Mouse (Mus musculus): ENCODE results near the gene Atox1. TPM values are rescaled to one million over a fixed set of nuclear protein-coding genes. Genes with fewer than 3 reads are reported as not detected.

The Atox1 gene
- polyA plus RNA-seq, 1 experiment from 2014 or later, result 637 TPM

- 0 out of 2 replicates have a peak, but pooled peaks cover 3% of the 10 kb centered on the region for H3K4me1 ChIP-seq (replicated peaks; ENCODE audit: control insufficient read depth, insufficient read depth, low read length)
- WGBS, result 13% methylated on average over 16 of the region's 16 CpGs
- no peak for TF ChIP-seq CTCF (IDR thresholded peaks at IDR 0.05; ENCODE audit: low read depth)
- H3K27me3 ChIP-seq (replicated peaks; ENCODE audit: control insufficient read depth, insufficient read depth, low read length), result no peaks in the 10 kb centered on the region
- no peak overlapping the region for H3K4me3 ChIP-seq (ENCODE audit: low read depth, low read length)
- no peak overlapping the region for H3K9ac ChIP-seq (ENCODE audit: low read depth, low read length)
- H3K27ac ChIP-seq (ENCODE audit: low read depth, low read length), result peak overlapping the region; percentile 68
- H3K9me3 ChIP-seq (ENCODE audit: control insufficient read depth), result no peaks in the 10 kb centered on the region
- peak; percentile 77 for ATAC-seq
- no peaks in the 10 kb centered on the region for H3K36me3 ChIP-seq (ENCODE audit: control insufficient read depth, insufficient read depth)
- peak overlapping the region; percentile 35; the same call in 1 of the 2 replicates for H3K4me2 ChIP-seq (replicated peaks; ENCODE audit: low read depth)
Measured at GRCm38 (mm10) chr11:55428186-55429012, 32.6 kb downstream of the Atox1 start.

DNA sequence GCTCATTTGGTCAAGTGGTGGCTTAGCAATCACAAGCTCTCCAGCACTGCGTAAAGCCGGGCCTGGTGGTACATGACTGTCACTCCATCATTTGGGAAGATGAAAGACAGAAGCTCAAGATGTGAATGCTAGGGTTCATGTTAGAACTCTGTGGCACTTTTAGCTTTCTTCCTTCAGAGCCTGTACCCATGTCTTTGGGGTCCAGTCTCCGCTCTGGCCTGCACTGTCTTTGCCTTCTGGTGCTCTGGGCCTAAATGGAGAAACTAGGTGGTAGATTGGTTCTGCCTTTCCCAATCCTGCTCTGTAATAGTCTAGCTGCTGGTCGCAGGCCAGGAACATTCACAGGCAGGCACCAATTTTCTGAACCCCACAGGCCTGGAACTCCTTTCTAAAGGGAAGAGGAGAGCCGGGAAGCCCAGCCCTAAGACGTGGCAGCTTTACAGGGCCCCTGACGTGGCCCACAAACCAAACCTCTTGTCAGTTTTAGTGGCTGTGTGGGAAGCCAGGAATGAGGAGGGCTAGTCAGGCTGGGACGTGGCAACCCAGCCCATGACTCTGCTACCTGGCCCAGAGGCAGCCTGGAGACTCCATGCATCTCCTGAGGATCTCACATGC lies 36.2 kb downstream of the Atox1 start:
- no peak overlapping the region for H3K9ac ChIP-seq (ENCODE audit: low read depth, low read length)
- H3K4me1 ChIP-seq (replicated peaks; ENCODE audit: control insufficient read depth, insufficient read depth, low read length), result 0 out of 2 replicates have a peak, but pooled peaks cover 3% of the 10 kb centered on the region
- H3K4me2 ChIP-seq (replicated peaks; ENCODE audit: low read depth), result no peak overlapping the region
- 83% methylated on average over 8 of the region's 8 CpGs for WGBS
- H3K27me3 ChIP-seq (replicated peaks; ENCODE audit: control insufficient read depth, insufficient read depth, low read length), result no peaks in the 10 kb centered on the region
- H3K4me3 ChIP-seq (ENCODE audit: low read depth, low read length), result no peak overlapping the region
- ATAC-seq, result no peak
- H3K36me3 ChIP-seq (ENCODE audit: control insufficient read depth, insufficient read depth), result no peaks in the 10 kb centered on the region
- no peaks in the 10 kb centered on the region for H3K9me3 ChIP-seq (ENCODE audit: control insufficient read depth)
- TF ChIP-seq CTCF (IDR thresholded peaks at IDR 0.05; ENCODE audit: low read depth), result no peak
- no peak overlapping the region for H3K27ac ChIP-seq (ENCODE audit: low read depth, low read length)

DNA sequence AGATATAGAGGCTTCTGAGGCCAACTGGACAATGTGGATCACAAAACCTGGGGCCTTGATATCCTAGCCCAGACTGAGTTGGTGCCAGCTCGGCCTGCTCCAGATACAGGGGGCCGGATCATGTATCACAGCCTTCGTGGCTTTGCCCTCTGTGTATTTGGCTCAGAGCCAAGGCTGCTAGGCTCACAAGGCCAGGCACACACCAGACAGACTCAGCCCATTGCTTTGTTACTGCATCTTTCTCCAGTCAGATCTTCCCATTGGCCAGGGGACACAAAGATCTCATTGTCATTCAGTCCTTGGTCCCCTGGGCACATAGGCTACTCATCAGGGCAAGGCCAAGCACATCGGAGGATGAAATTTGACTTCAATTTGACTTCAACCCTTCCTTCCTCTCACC lies 37.3 kb downstream of the Atox1 start:
- no peak overlapping the region for H3K27ac ChIP-seq (ENCODE audit: low read depth, low read length)
- no peak overlapping the region for H3K4me2 ChIP-seq (replicated peaks; ENCODE audit: low read depth)

GRCm38 (mm10) chr11:55422978-55423377 lies 38.1 kb downstream of the Atox1 start, which contains the start of gene Sparc:
Gene Sparc, minus strand, starts transcription at chr11:55423183.
- H3K9me3 ChIP-seq (ENCODE audit: control insufficient read depth), result no peaks in the 10 kb centered on the region
- H3K27ac ChIP-seq (ENCODE audit: low read depth, low read length), result no peak within 1 kb of the TSS
- 0 out of 2 replicates have a peak, but pooled peaks cover 3% of the 10 kb centered on the region for H3K4me1 ChIP-seq (replicated peaks; ENCODE audit: control insufficient read depth, insufficient read depth, low read length)
- WGBS, result 94% methylated on average over 1 of the region's 1 CpGs
- TF ChIP-seq CTCF (IDR thresholded peaks at IDR 0.05; ENCODE audit: low read depth), result no peak
- ATAC-seq, result no peak
- no peak within 1 kb of the TSS for H3K9ac ChIP-seq (ENCODE audit: low read depth, low read length)
- no peak within 1 kb of the TSS for H3K4me3 ChIP-seq (ENCODE audit: low read depth, low read length)
- no peaks in the 10 kb centered on the region for H3K27me3 ChIP-seq (replicated peaks; ENCODE audit: control insufficient read depth, insufficient read depth, low read length)
- no peaks in the 10 kb centered on the region for H3K36me3 ChIP-seq (ENCODE audit: control insufficient read depth, insufficient read depth)
- no peak within 1 kb of the TSS for H3K4me2 ChIP-seq (replicated peaks; ENCODE audit: low read depth)

More for the DNA sequence above, 37.3 kb downstream of the Atox1 start:
- no peak for ATAC-seq
- Histone ChIP-seq H3K36me3 (ENCODE audit: control insufficient read depth, insufficient read depth) (no peaks in the 10 kb centered on the region), H3K9ac (ENCODE audit: low read depth, low read length) (no peak overlapping the region), H3K4me1 (replicated peaks; ENCODE audit: control insufficient read depth, insufficient read depth, low read length) (0 out of 2 replicates have a peak, but pooled peaks cover 3% of the 10 kb centered on the region), H3K27me3 (replicated peaks; ENCODE audit: control insufficient read depth, insufficient read depth, low read length) (no peaks in the 10 kb centered on the region), H3K9me3 (ENCODE audit: control insufficient read depth) (no peaks in the 10 kb centered on the region), H3K4me3 (ENCODE audit: low read depth, low read length) (no peak overlapping the region)
- TF ChIP-seq CTCF (IDR thresholded peaks at IDR 0.05; ENCODE audit: low read depth), result no peak
- WGBS, result 25% methylated on average over 4 of the region's 4 CpGs

- Histone ChIP-seq H3K4me1 (replicated peaks; ENCODE audit: control insufficient read depth, insufficient read depth, low read length) (0 out of 2 replicates have a peak, but pooled peaks cover 3% of the 10 kb centered on the region), H3K9ac (ENCODE audit: low read depth, low read length) (peak overlapping the region; percentile 62), H3K27ac (ENCODE audit: low read depth, low read length) (peak overlapping the region; percentile 82), H3K9me3 (ENCODE audit: control insufficient read depth) (no peaks in the 10 kb centered on the region), H3K4me2 (replicated peaks; ENCODE audit: low read depth) (peak overlapping the region; percentile 55), H3K36me3 (ENCODE audit: control insufficient read depth, insufficient read depth) (no peaks in the 10 kb centered on the region), H3K4me3 (ENCODE audit: low read depth, low read length) (peak overlapping the region; percentile 53), H3K27me3 (replicated peaks; ENCODE audit: control insufficient read depth, insufficient read depth, low read length) (no peaks in the 10 kb centered on the region)
- 34% methylated on average over 9 of the region's 9 CpGs for WGBS
- ATAC-seq, result peak; percentile 58
- peak; percentile 40 for TF ChIP-seq CTCF (IDR thresholded peaks at IDR 0.05; ENCODE audit: low read depth)
Measured at GRCm38 (mm10) chr11:55419678-55420307, 41.2 kb downstream of the Atox1 start.

DNA sequence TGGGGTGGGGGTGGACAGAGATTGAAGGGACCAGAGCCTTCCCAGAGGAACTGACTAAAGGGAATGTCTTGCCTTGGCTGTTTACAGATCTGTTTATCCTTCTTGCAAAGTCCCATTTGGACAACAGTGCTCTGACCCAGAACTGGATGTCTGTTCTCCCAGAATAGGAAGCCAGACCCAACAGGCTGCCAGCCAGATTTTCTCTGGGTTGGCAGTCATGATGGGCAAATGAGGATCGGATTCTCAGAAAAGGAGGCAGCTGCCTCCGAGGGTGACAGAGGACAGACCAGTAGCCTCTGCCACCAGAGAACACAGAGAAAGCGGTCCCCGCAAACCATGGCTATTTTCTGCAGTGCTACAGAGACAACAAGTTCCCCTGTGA lies 41.8 kb downstream of the Atox1 start:
- H3K4me3 ChIP-seq (ENCODE audit: low read depth, low read length), result peak overlapping the region; percentile 53
- WGBS, result 31% methylated on average over 4 of the region's 4 CpGs
- peak overlapping the region; percentile 55 for H3K4me2 ChIP-seq (replicated peaks; ENCODE audit: low read depth)
- ATAC-seq, result no peak
- H3K9ac ChIP-seq (ENCODE audit: low read depth, low read length), result peak overlapping the region; percentile 62
- 0 out of 2 replicates have a peak, but pooled peaks cover 3% of the 10 kb centered on the region for H3K4me1 ChIP-seq (replicated peaks; ENCODE audit: control insufficient read depth, insufficient read depth, low read length)
- H3K27me3 ChIP-seq (replicated peaks; ENCODE audit: control insufficient read depth, insufficient read depth, low read length), result no peaks in the 10 kb centered on the region
- TF ChIP-seq CTCF (IDR thresholded peaks at IDR 0.05; ENCODE audit: low read depth), result no peak
- no peaks in the 10 kb centered on the region for H3K36me3 ChIP-seq (ENCODE audit: control insufficient read depth, insufficient read depth)
- no peaks in the 10 kb centered on the region for H3K9me3 ChIP-seq (ENCODE audit: control insufficient read depth)
- H3K27ac ChIP-seq (ENCODE audit: low read depth, low read length), result peak overlapping the region; percentile 82

Measured in intestine, postnatal 0 days (tissue).